Mouse (Mus musculus): ENCODE measurements at regions not wholly inside any gene's neighbourhood (a gene's known extent, or its start where the extent isn't known, plus 50 kb on each side); places are given as distances from the start of the nearest gene placed in this dataset.
A peak's percentile ranks its signal among the peaks of the same experiment; 100 is the strongest.
"Not testable (repeated sequence)": the region's sequence is repeated elsewhere in the genome, so short reads cannot be mapped to it uniquely, and the experiment has no call there.

- no peak for DNase-seq (ENCODE audit: low spot score in 2 of 2)
These were observed 147.4 kb upstream of the Palmd start for GRCm38 (mm10) chr3:117116210-117116609.

- DNase-seq (ENCODE audit: low spot score in 2 of 2): no peak
These were observed 144.0 kb upstream of the Palmd start for GRCm38 (mm10) chr3:117112766-117113165.

- DNase-seq (ENCODE audit: low spot score in 2 of 2): no peak
These were observed 143.5 kb upstream of the Palmd start for GRCm38 (mm10) chr3:117112304-117112703.

GRCm38 (mm10) chr3:117108966-117109700 lies 140.3 kb upstream of the Palmd start:
- DNase-seq (ENCODE audit: low spot score in 2 of 2): peak; percentile 11 to 26

- DNase-seq (ENCODE audit: low spot score in 2 of 2): no peak
These were observed 139.2 kb upstream of the Palmd start for GRCm38 (mm10) chr3:117107986-117108385.

GRCm38 (mm10) chr3:117107378-117107777 lies 138.6 kb upstream of the Palmd start:
- DNase-seq (ENCODE audit: low spot score in 2 of 2): no peak

- DNase-seq (ENCODE audit: low spot score in 2 of 2): no peak
These were observed 118.9 kb upstream of the Palmd start for GRCm38 (mm10) chr3:117087646-117088045.

- no peak for DNase-seq (ENCODE audit: low spot score in 2 of 2)
These were observed 107.9 kb upstream of the Palmd start for GRCm38 (mm10) chr3:117076734-117077133.

- DNase-seq (ENCODE audit: low spot score in 2 of 2): no peak
These were observed 104.6 kb upstream of the Palmd start for GRCm38 (mm10) chr3:117073399-117073798.

- DNase-seq (ENCODE audit: low spot score in 2 of 2): no peak
These were observed 104.2 kb upstream of the Palmd start for GRCm38 (mm10) chr3:117072998-117073397.

- no peak for DNase-seq (ENCODE audit: low spot score in 2 of 2)
These were observed 103.1 kb upstream of the Palmd start for GRCm38 (mm10) chr3:117071851-117072250.

GRCm38 (mm10) chr3:117067470-117068053 lies 98.8 kb upstream of the Palmd start:
- peak; percentile 18 to 57 for DNase-seq (ENCODE audit: low spot score in 2 of 2)

GRCm38 (mm10) chr3:117065904-117066303 lies 97.1 kb upstream of the Palmd start:
- DNase-seq (ENCODE audit: low spot score in 2 of 2): no peak

GRCm38 (mm10) chr3:117061831-117062230 lies 93.0 kb upstream of the Palmd start:
- peak; percentile 6 to 14 for DNase-seq (ENCODE audit: low spot score in 2 of 2)

- DNase-seq (ENCODE audit: low spot score in 2 of 2): no peak
These were observed 92.4 kb upstream of the Palmd start for GRCm38 (mm10) chr3:117061182-117061581.

- not testable (repeated sequence) for DNase-seq (ENCODE audit: low spot score in 2 of 2)
These were observed 85.9 kb upstream of the Palmd start for GRCm38 (mm10) chr3:117054711-117055110.

GRCm38 (mm10) chr3:117051431-117051830 lies 82.6 kb upstream of the Palmd start:
- no peak for DNase-seq (ENCODE audit: low spot score in 2 of 2)

- no peak for DNase-seq (ENCODE audit: low spot score in 2 of 2)
These were observed 82.1 kb upstream of the Palmd start for GRCm38 (mm10) chr3:117050909-117051308.

GRCm38 (mm10) chr3:117049410-117049809 lies 80.6 kb upstream of the Palmd start:
- no peak for DNase-seq (ENCODE audit: low spot score in 2 of 2)

- no peak for DNase-seq (ENCODE audit: low spot score in 2 of 2)
These were observed 76.0 kb upstream of the Palmd start for GRCm38 (mm10) chr3:117044809-117045208.

GRCm38 (mm10) chr3:117044304-117044703 lies 75.5 kb upstream of the Palmd start:
- DNase-seq (ENCODE audit: low spot score in 2 of 2): peak in 1 of 2 experiments; percentile 14

GRCm38 (mm10) chr3:117038928-117039300 lies 70.1 kb upstream of the Palmd start:
- no peak for DNase-seq (ENCODE audit: low spot score in 2 of 2)

GRCm38 (mm10) chr3:117038280-117038927 lies 69.6 kb upstream of the Palmd start:
- peak; percentile 55 to 69 for DNase-seq (ENCODE audit: low spot score in 2 of 2)
